Mouse (Mus musculus): Measurements from ENCODE around the gene Polg2.
"Not testable (repeated sequence)": the region's sequence is repeated elsewhere in the genome, so short reads cannot be mapped to it uniquely, and the experiment has no call there.

Polg2 gene

GRCm38 (mm10) chr11:106789649-106790048 is 10.3 kb upstream of the Polg2 start:
- in situ Hi-C loops (cut with MboI; ENCODE audit: low sequenced_read_pairs) = no loop called here

- in situ Hi-C loops (cut with MboI; ENCODE audit: low sequenced_read_pairs) = no loop called here
These were observed 9.6 kb upstream of the Polg2 start, which contains the start of the genes Ddx5 and Cep95 for GRCm38 (mm10) chr11:106788775-106789459. Gene Ddx5 (minus strand): TSS chr11:106789185. Gene Cep95 (plus strand): TSS chr11:106789252.

- in situ Hi-C loops (cut with MboI; ENCODE audit: low sequenced_read_pairs) = no loop called here
These were observed 8.9 kb upstream of the Polg2 start for GRCm38 (mm10) chr11:106788026-106788774.

- in situ Hi-C loops (cut with MboI; ENCODE audit: low sequenced_read_pairs) = no loop called here
These were observed 8.0 kb upstream of the Polg2 start for GRCm38 (mm10) chr11:106787131-106788025.

- in situ Hi-C loops (cut with MboI; ENCODE audit: low sequenced_read_pairs) = no loop called here
These were observed 5.7 kb upstream of the Polg2 start for GRCm38 (mm10) chr11:106785043-106785442.

GRCm38 (mm10) chr11:106784476-106784875 is 5.1 kb upstream of the Polg2 start:
- in situ Hi-C loops (cut with MboI; ENCODE audit: low sequenced_read_pairs) = no loop called here

GRCm38 (mm10) chr11:106782841-106783764 is 3.8 kb upstream of the Polg2 start:
- in situ Hi-C loops (cut with MboI; ENCODE audit: low sequenced_read_pairs) = no loop called here

GRCm38 (mm10) chr11:106782271-106782670 is 2.9 kb upstream of the Polg2 start:
- in situ Hi-C loops (cut with MboI; ENCODE audit: low sequenced_read_pairs) = not testable (repeated sequence)

- in situ Hi-C loops (cut with MboI; ENCODE audit: low sequenced_read_pairs) = no loop called here
These were observed 1.4 kb upstream of the Polg2 start for GRCm38 (mm10) chr11:106780590-106781220.

- in situ Hi-C loops (cut with MboI; ENCODE audit: low sequenced_read_pairs) = no loop called here
These were observed 720 bp upstream of the Polg2 start for GRCm38 (mm10) chr11:106780089-106780425.

- in situ Hi-C loops (cut with MboI; ENCODE audit: low sequenced_read_pairs) = no loop called here
These were observed 549 bp downstream of the Polg2 start for GRCm38 (mm10) chr11:106778589-106779387.

- in situ Hi-C loops (cut with MboI; ENCODE audit: low sequenced_read_pairs) = no loop called here
These were observed 1.2 kb downstream of the Polg2 start for GRCm38 (mm10) chr11:106778132-106778531.

GRCm38 (mm10) chr11:106777395-106777794 is 1.9 kb downstream of the Polg2 start:
- in situ Hi-C loops (cut with MboI; ENCODE audit: low sequenced_read_pairs) = no loop called here

GRCm38 (mm10) chr11:106776960-106777359 is 2.4 kb downstream of the Polg2 start:
- in situ Hi-C loops (cut with MboI; ENCODE audit: low sequenced_read_pairs) = no loop called here

GRCm38 (mm10) chr11:106773061-106773460 is 6.3 kb downstream of the Polg2 start:
- in situ Hi-C loops (cut with MboI; ENCODE audit: low sequenced_read_pairs) = loop anchor here (25.0 kb wide), 1 partner anchor 261 kb away; no protein-coding TSS in a partner anchor

GRCm38 (mm10) chr11:106770195-106770974 is 9.0 kb downstream of the Polg2 start:
- in situ Hi-C loops (cut with MboI; ENCODE audit: low sequenced_read_pairs) = loop anchor here (25.0 kb wide), 1 partner anchor 258 kb away; no protein-coding TSS in a partner anchor

GRCm38 (mm10) chr11:106767516-106767915 is 11.8 kb downstream of the Polg2 start:
- in situ Hi-C loops (cut with MboI; ENCODE audit: low sequenced_read_pairs) = loop anchor here (25.0 kb wide), 1 partner anchor 255 kb away; no protein-coding TSS in a partner anchor
